Mouse (Mus musculus) myocyte (in vitro differentiated cells): ENCODE data around the gene Tenm2. TPM values are rescaled to one million over a fixed set of nuclear protein-coding genes. Genes with fewer than 3 reads are reported as not detected.

Experiments used
- H3K27me3 ChIP-seq: one replicate; pipeline ENCODE4 v1.6.1; 2011; ENCODE audit not compliant: control insufficient read depth, insufficient read depth, insufficient read length
- H3K36me3 ChIP-seq: one replicate; pipeline ENCODE4 v1.6.1; 2011; ENCODE audit not compliant: control insufficient read depth, insufficient read depth
- H3K4me2 ChIP-seq: one replicate; pipeline ENCODE4 v1.6.1; 2011; ENCODE audit warnings: low read depth, control low read depth
- H3K4me3 ChIP-seq: one replicate; pipeline ENCODE4 v1.5.1; 2011; ENCODE audit warnings: mild to moderate bottlenecking, control low read depth, moderate library complexity
- H3K79me2 ChIP-seq: one replicate; pipeline ENCODE4 v1.6.1; 2011; ENCODE audit not compliant: control insufficient read depth, insufficient read depth
- H3ac ChIP-seq: one replicate; pipeline ENCODE4 v1.6.1; 2011; ENCODE audit not compliant: control insufficient read depth, insufficient read length
- CEBPB ChIP-seq: IDR thresholded peaks from 2 replicates; pipeline ENCODE4 v1.6.1; 2011; ENCODE audit warnings: mild to moderate bottlenecking, moderate library complexity; ENCODE audit not compliant: poor library complexity, insufficient read depth, severe bottlenecking
- E2F4 ChIP-seq: IDR thresholded peaks from one replicate; pipeline ENCODE4 v1.6.1; 2011; ENCODE audit warnings: mild to moderate bottlenecking, control low read depth, moderate library complexity; ENCODE audit not compliant: insufficient read depth
- MAX ChIP-seq: IDR thresholded peaks from one replicate; pipeline ENCODE4 v1.6.1; 2011; ENCODE audit warnings: low read depth, mild to moderate bottlenecking, control low read depth
- MYOD1 ChIP-seq, 3 experiments: IDR thresholded peaks; one replicate each; pipeline ENCODE4 v1.6.1; 2011; ENCODE audit warnings: control low read depth in 2 of 3, low read depth in 2 of 3, mild to moderate bottlenecking in 2 of 3, moderate library complexity in 1 of 3; ENCODE audit not compliant: insufficient read length in 2 of 3, control insufficient read depth in 1 of 3
- MYOG ChIP-seq, 3 experiments: IDR thresholded peaks; one replicate each; pipeline ENCODE4 v1.6.1; 2011; ENCODE audit warnings: control low read depth in 2 of 3, low read depth in 2 of 3, mild to moderate bottlenecking in 2 of 3; ENCODE audit not compliant: insufficient read length in 2 of 3, control insufficient read depth in 1 of 3, insufficient read depth in 1 of 3
- POLR2A ChIP-seq: IDR thresholded peaks from one replicate; pipeline ENCODE4 v1.6.1; 2011; ENCODE audit warnings: low read depth, mild to moderate bottlenecking, control low read depth, moderate library complexity; ENCODE audit not compliant: insufficient read length
- POLR2AphosphoS2 ChIP-seq: IDR thresholded peaks from one replicate; pipeline ENCODE4 v1.6.1; 2011; ENCODE audit warnings: low read depth, control low read depth; ENCODE audit not compliant: insufficient read length
- REST ChIP-seq: IDR thresholded peaks from one replicate; pipeline ENCODE4 v1.6.1; 2011; ENCODE audit warnings: mild to moderate bottlenecking, control low read depth, moderate library complexity; ENCODE audit not compliant: insufficient read depth, insufficient read length
- SRF ChIP-seq: IDR thresholded peaks from one replicate; pipeline ENCODE4 v1.6.1; 2011; ENCODE audit warnings: low read depth; ENCODE audit not compliant: control insufficient read depth, insufficient read length
- TCF12 ChIP-seq: IDR thresholded peaks from one replicate; pipeline ENCODE4 v1.6.1; 2011; ENCODE audit warnings: mild to moderate bottlenecking, control low read depth; ENCODE audit not compliant: poor library complexity, insufficient read depth, severe bottlenecking
- TCF3 ChIP-seq: IDR thresholded peaks from one replicate; pipeline ENCODE4 v1.6.1; 2011; ENCODE audit warnings: low read depth, control low read depth; ENCODE audit not compliant: insufficient read length
- USF1 ChIP-seq: IDR thresholded peaks from one replicate; pipeline ENCODE4 v1.6.1; 2011; ENCODE audit warnings: low read depth, mild to moderate bottlenecking, control low read depth, moderate library complexity
- polyA plus RNA-seq: library from polyadenylated mRNA; unstranded; fragments of >200 nt; fragmentation: generic; extraction: Trizol; gene quantifications from one replicate; pipeline ENCODE4 v1.2.1, GENCODE M21; 2012; ENCODE audit warnings: missing spikeins

Gene Tenm2
- polyA plus RNA-seq, 1 experiment: 0.28 TPM

DNA sequence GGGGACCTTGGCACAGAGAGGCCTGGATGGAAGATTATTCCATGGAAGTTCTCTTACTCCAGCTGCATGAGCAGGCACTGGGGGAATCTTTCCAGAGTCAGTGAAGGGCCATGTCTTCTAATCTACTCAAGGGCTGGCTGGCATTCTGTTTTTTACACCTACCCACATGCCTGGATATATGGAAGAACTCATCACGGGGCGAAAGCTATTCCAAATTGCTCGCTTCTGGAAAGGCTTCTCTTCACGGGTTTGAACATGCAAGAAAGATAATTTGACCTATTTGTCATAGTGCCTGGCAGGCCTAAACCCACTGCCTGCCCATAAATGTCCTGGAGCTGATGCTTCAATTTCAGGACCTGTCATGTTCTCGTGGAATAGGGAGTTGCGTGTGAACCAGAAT, 965.8 kb downstream of the Tenm2 start:
- Histone ChIP-seq H3K79me2 (no peaks in the 10 kb centered on the region), H3K4me3 (no peak overlapping the region), H3K27me3 (no peaks in the 10 kb centered on the region), H3K4me2 (no peak overlapping the region), H3ac (no peak overlapping the region), H3K36me3 (no peaks in the 10 kb centered on the region)
- TF ChIP-seq CEBPB (no peak), POLR2AphosphoS2 (no peak), REST (no peak), TCF12 (no peak), MYOG (IDR thresholded peaks at IDR 0.05; ENCODE audit: control insufficient read depth in 1 of 3, insufficient read depth in 1 of 3, insufficient read length in 2 of 3, low read depth in 2 of 3) (no peak)

GRCm38 (mm10) chr11:36264776-36265466, 970.8 kb downstream of the Tenm2 start:
- no peak for TF ChIP-seq TCF3
- no peak for TF ChIP-seq E2F4
- TF ChIP-seq USF1: no peak
- no peak for TF ChIP-seq MYOD1 (IDR thresholded peaks at IDR 0.05; ENCODE audit: control insufficient read depth in 1 of 3, insufficient read length in 2 of 3, low read depth in 2 of 3)
- TF ChIP-seq REST: no peak
- TF ChIP-seq MAX: no peak
- Histone ChIP-seq H3K4me3 (no peak overlapping the region), H3K4me2 (no peak overlapping the region), H3K36me3 (no peaks in the 10 kb centered on the region), H3ac (no peak overlapping the region), H3K27me3 (no peaks in the 10 kb centered on the region), H3K79me2 (no peaks in the 10 kb centered on the region)

- TF ChIP-seq CEBPB (peak; percentile 52; the same call in 1 of the 2 replicates), TCF12 (no peak)
- no peaks in the 10 kb centered on the region for H3K36me3 ChIP-seq
- no peaks in the 10 kb centered on the region for H3K27me3 ChIP-seq
- H3K4me3 ChIP-seq: no peak overlapping the region
- H3ac ChIP-seq: no peak overlapping the region
- H3K79me2 ChIP-seq: no peaks in the 10 kb centered on the region
- no peak overlapping the region for H3K4me2 ChIP-seq
These were observed 971.9 kb downstream of the Tenm2 start for GRCm38 (mm10) chr11:36263840-36264239.

- H3K27me3 ChIP-seq: no peaks in the 10 kb centered on the region
- H3ac ChIP-seq: no peak overlapping the region
- H3K79me2 ChIP-seq: no peaks in the 10 kb centered on the region
- H3K4me2 ChIP-seq: no peak overlapping the region
- TF ChIP-seq SRF: no peak
- no peak for TF ChIP-seq TCF12
- TF ChIP-seq POLR2A: no peak
- TF ChIP-seq REST: no peak
- no peak for TF ChIP-seq E2F4
- TF ChIP-seq MYOD1 (IDR thresholded peaks at IDR 0.05; ENCODE audit: control insufficient read depth in 1 of 3, insufficient read length in 2 of 3, low read depth in 2 of 3): no peak
- TF ChIP-seq CEBPB: no peak
- TF ChIP-seq MYOG (IDR thresholded peaks at IDR 0.05; ENCODE audit: control insufficient read depth in 1 of 3, insufficient read depth in 1 of 3, insufficient read length in 2 of 3, low read depth in 2 of 3): no peak
- no peak for TF ChIP-seq USF1
- no peak for TF ChIP-seq MAX
- no peak for TF ChIP-seq POLR2AphosphoS2
- no peak for TF ChIP-seq TCF3
- H3K36me3 ChIP-seq: no peaks in the 10 kb centered on the region
- H3K4me3 ChIP-seq: no peak overlapping the region
These were observed 978.6 kb downstream of the Tenm2 start for GRCm38 (mm10) chr11:36257187-36257586.

DNA sequence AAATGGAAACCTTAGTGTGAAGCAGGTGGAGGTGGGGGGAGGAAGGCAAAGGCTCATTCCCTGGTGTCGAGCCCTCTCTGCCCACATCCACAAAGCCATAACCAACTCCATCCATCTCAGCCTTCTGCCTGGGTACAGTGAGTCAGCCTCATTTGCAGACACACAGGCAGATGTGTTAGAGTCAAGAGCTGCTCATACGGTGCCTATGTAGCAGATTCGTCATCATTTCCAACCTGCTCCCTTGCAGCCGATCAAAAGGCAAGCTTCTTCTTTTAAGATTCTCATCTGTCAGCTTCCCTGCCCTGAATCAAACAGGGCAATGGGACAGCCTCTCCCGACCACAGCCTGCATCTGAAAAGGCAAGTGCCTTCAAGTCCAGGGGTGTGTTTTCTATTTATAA, 979.0 kb downstream of the Tenm2 start:
- Histone ChIP-seq H3K4me2 (no peak overlapping the region), H3K79me2 (no peaks in the 10 kb centered on the region), H3K4me3 (no peak overlapping the region), H3ac (no peak overlapping the region), H3K27me3 (no peaks in the 10 kb centered on the region), H3K36me3 (no peaks in the 10 kb centered on the region)
- TF ChIP-seq REST: no peak
- TF ChIP-seq SRF: no peak
- no peak for TF ChIP-seq POLR2A
- TF ChIP-seq MYOG (IDR thresholded peaks at IDR 0.05; ENCODE audit: control insufficient read depth in 1 of 3, insufficient read depth in 1 of 3, insufficient read length in 2 of 3, low read depth in 2 of 3): no peak
- TF ChIP-seq MAX: no peak
- no peak for TF ChIP-seq USF1
- no peak for TF ChIP-seq CEBPB
- no peak for TF ChIP-seq MYOD1 (IDR thresholded peaks at IDR 0.05; ENCODE audit: control insufficient read depth in 1 of 3, insufficient read length in 2 of 3, low read depth in 2 of 3)
- no peak for TF ChIP-seq E2F4
- TF ChIP-seq TCF3: no peak
